ENCODE assay signal across 7 mouse cellular contexts in the genomic region with DNA sequence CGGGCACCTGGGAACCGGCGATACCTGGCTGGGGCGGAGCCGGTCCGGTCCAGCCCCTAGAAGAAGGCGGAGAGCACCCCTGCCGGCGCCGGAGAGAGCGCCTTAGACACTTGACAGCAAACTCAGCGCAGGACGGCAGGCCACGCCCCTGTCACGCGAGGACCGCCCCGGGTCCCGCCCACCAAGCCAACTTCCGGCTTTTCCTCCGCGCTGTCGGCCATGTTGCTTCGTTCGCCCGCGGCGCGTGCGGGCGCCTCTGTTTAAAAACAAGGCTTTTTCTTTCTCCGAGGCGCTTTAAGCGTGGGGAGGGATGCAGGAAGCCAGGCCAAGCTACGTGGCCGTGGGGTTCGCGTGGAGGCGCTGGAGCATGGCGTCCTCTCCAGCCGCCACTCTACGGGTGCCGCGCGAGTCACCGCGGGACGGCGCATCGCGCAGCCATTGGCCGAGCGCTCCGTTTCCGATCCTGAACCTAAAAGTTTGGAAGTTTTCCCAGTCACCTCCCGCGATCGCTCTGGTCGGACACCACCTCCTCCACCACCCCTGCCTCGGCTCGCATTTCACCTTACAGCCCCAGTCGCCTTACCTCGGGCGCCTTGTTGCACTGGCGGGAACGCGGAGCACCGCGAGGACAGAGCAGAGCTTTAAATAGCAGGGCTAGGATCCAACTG. TPM values are rescaled to one million over a fixed set of nuclear protein-coding genes. Genes with fewer than 3 reads are reported as not detected.
DNase-seq lines count a peak whose midpoint lies in the region; ATAC-seq and TF ChIP-seq lines count a peak whose summit lies in the region.

A gene (minus strand): TSS at position 124 of the 668 bp plus-strand sequence.

- peaks cover 2% of the 10 kb centered on the region; the same call in 1 of the 2 replicates for H3K4me1 ChIP-seq in bone marrow, adult 2 months (ENCODE audit: control insufficient read depth, insufficient read depth, low read length)
- H3K4me1 ChIP-seq in embryonic facial prominence, embryonic 14.5 days (ENCODE audit: control insufficient read depth, insufficient read depth, low read length), result peaks cover 9% of the 10 kb centered on the region; the same call in 1 of the 2 replicates
- 0 out of 2 replicates have a peak, but pooled peaks cover 2% of the 10 kb centered on the region for H3K4me1 ChIP-seq in limb, embryonic 11.5 days (ENCODE audit: control insufficient read depth, insufficient read depth, low read length)
- peaks cover 13% of the 10 kb centered on the region for H3K4me1 ChIP-seq in midbrain, embryonic 13.5 days (replicated peaks)
- peaks cover 2% of the 10 kb centered on the region for H3K4me1 ChIP-seq in small intestine, adult 2 months (ENCODE audit: control insufficient read depth, insufficient read depth, insufficient read length, low read length)

- TF ChIP-seq POLR2A in bone marrow, adult 2 months (IDR thresholded peaks at IDR 0.05; ENCODE audit: borderline replicate concordance, control insufficient read depth, low read depth, low read length), result peak; percentile 54; the same call in 1 of the 2 replicates
- peak; percentile 76 for TF ChIP-seq POLR2A in small intestine, adult 2 months (IDR thresholded peaks at IDR 0.05; ENCODE audit: low read depth, low read length)

- peak; percentile 95 for DNase-seq in embryonic facial prominence, embryonic 14.5 days (ENCODE audit: low spot score)
- DNase-seq in heart, adult 18-20 months, result peak; percentile 96 to 97
- peak; percentile 99 for DNase-seq in kidney, adult 18-20 months
- DNase-seq in limb, embryonic 11.5 days (ENCODE audit: low spot score), result peak; percentile 96

- peaks cover 21% of the 10 kb centered on the region; the same call in 1 of the 2 replicates for H3K27me3 ChIP-seq in embryonic facial prominence, embryonic 14.5 days (replicated peaks; ENCODE audit: control insufficient read depth, insufficient read depth, low read length)
- H3K27me3 ChIP-seq in limb, embryonic 11.5 days (ENCODE audit: control insufficient read depth, insufficient read depth, low read length), result peaks cover 17% of the 10 kb centered on the region
- H3K27me3 ChIP-seq in midbrain, embryonic 13.5 days, result peaks cover 48% of the 10 kb centered on the region
- no peaks in the 10 kb centered on the region for H3K27me3 ChIP-seq in small intestine, adult 2 months (ENCODE audit: control insufficient read depth, insufficient read depth, low read length)

- H3K4me3 ChIP-seq in bone marrow, adult 2 months (replicated peaks; ENCODE audit: control insufficient read depth, low read depth, low read length), result peak within 1 kb of the TSS; percentile 98
- peak within 1 kb of the TSS; percentile 75 for H3K4me3 ChIP-seq in embryonic facial prominence, embryonic 14.5 days (ENCODE audit: low read depth, low read length)
- peak within 1 kb of the TSS; percentile 65 for H3K4me3 ChIP-seq in limb, embryonic 11.5 days (ENCODE audit: low read depth, low read length)
- peak within 1 kb of the TSS; percentile 75 for H3K4me3 ChIP-seq in midbrain, embryonic 13.5 days (replicated peaks)
- H3K4me3 ChIP-seq in small intestine, adult 2 months (ENCODE audit: low read depth, low read length), result peak within 1 kb of the TSS; percentile 84

- H3K36me3 ChIP-seq in embryonic facial prominence, embryonic 14.5 days (ENCODE audit: control insufficient read depth, insufficient read depth, low read length), result no peaks in the 10 kb centered on the region
- no peaks in the 10 kb centered on the region for H3K36me3 ChIP-seq in limb, embryonic 11.5 days (ENCODE audit: control insufficient read depth, insufficient read depth, low read length)
- no peaks in the 10 kb centered on the region for H3K36me3 ChIP-seq in midbrain, embryonic 13.5 days
- no peaks in the 10 kb centered on the region for H3K36me3 ChIP-seq in small intestine, adult 2 months (ENCODE audit: control insufficient read depth, insufficient read depth, low read length)

- H3K4me2 ChIP-seq in embryonic facial prominence, embryonic 14.5 days (ENCODE audit: low read depth, low read length), result peak within 1 kb of the TSS; percentile 95
- H3K4me2 ChIP-seq in limb, embryonic 11.5 days (ENCODE audit: low read depth, severe bottlenecking), result peak within 1 kb of the TSS; percentile 94
- peak within 1 kb of the TSS; percentile 95 for H3K4me2 ChIP-seq in midbrain, embryonic 13.5 days (replicated peaks)

- H3K9ac ChIP-seq in embryonic facial prominence, embryonic 14.5 days (ENCODE audit: low read depth, low read length), result peak within 1 kb of the TSS; percentile 77
- H3K9ac ChIP-seq in limb, embryonic 11.5 days (ENCODE audit: low read length), result peak within 1 kb of the TSS; percentile 70
- H3K9ac ChIP-seq in midbrain, embryonic 13.5 days (replicated peaks), result peak within 1 kb of the TSS; percentile 66

- under 1% methylated on average over 69 of the region's 69 CpGs for WGBS in bone marrow, adult 2 months
- WGBS in embryonic facial prominence, embryonic 14.5 days, result 0% methylated on average over 39 of the region's 69 CpGs
- WGBS in limb, embryonic 11.5 days, result under 1% methylated on average over 69 of the region's 69 CpGs
- WGBS in midbrain, embryonic 13.5 days, result under 1% methylated on average over 68 of the region's 69 CpGs
- WGBS in small intestine, adult 2 months, result under 1% methylated on average over 69 of the region's 69 CpGs

- ATAC-seq in embryonic facial prominence, embryonic 14.5 days (ENCODE audit: low read depth), result peak; percentile 98
- peak; percentile 93 for ATAC-seq in limb, embryonic 11.5 days (ENCODE audit: insufficient number of reproducible peaks, low FRiP score, low TSS enrichment, low read depth)
- ATAC-seq in midbrain, embryonic 13.5 days, result peak; percentile 97

- H3K9me3 ChIP-seq in embryonic facial prominence, embryonic 14.5 days (ENCODE audit: control insufficient read depth, low read length), result no peaks in the 10 kb centered on the region
- H3K9me3 ChIP-seq in limb, embryonic 11.5 days (ENCODE audit: control insufficient read depth, low read length), result no peaks in the 10 kb centered on the region
- no peaks in the 10 kb centered on the region for H3K9me3 ChIP-seq in midbrain, embryonic 13.5 days

- H3K27ac ChIP-seq in bone marrow, adult 2 months (ENCODE audit: control insufficient read depth, insufficient read depth, low read depth, low read length, poor library complexity), result peak within 1 kb of the TSS; percentile 97
- H3K27ac ChIP-seq in embryonic facial prominence, embryonic 14.5 days (replicated peaks; ENCODE audit: low read depth, low read length), result peak within 1 kb of the TSS; percentile 84
- peak within 1 kb of the TSS; percentile 74 for H3K27ac ChIP-seq in limb, embryonic 11.5 days (replicated peaks; ENCODE audit: low read depth, low read length)
- peak within 1 kb of the TSS; percentile 68 for H3K27ac ChIP-seq in midbrain, embryonic 13.5 days
- peak within 1 kb of the TSS; percentile 67 for H3K27ac ChIP-seq in small intestine, adult 2 months (ENCODE audit: insufficient read depth, low read depth, low read length)

- peak; percentile 44; the same call in 1 of the 2 replicates for TF ChIP-seq CTCF in bone marrow, adult 2 months (IDR thresholded peaks at IDR 0.05; ENCODE audit: control insufficient read depth, insufficient read depth, low read length)
- TF ChIP-seq CTCF in small intestine, adult 2 months (IDR thresholded peaks at IDR 0.05; ENCODE audit: extremely low read depth, insufficient read length, insufficient replicate concordance, low read depth, low read length), result 0 out of 2 replicates have a peak, but pooled peaks have one; percentile 11

RNA-seq across cellular contexts. Expression of the gene that starts here (rescaled TPM):
- 2.7 and 4.6 TPM in 2 replicates for polyA plus RNA-seq in bone marrow, adult 2 months (2011; ENCODE audit: insufficient read depth, insufficient read length, low replicate concordance, missing spikeins)
- 1.8 TPM in 2 replicates for polyA plus RNA-seq in embryonic facial prominence, embryonic 14.5 days (2014; fragmentation: Nextera tagmentation; extraction: Ambion mirVana)
- under 1 TPM; 0.72 to 0.74 TPM for total RNA-seq in heart, adult 18-20 months (2021)
- 0.96 and 1.7 TPM in 2 replicates for polyA plus RNA-seq in limb, embryonic 11.5 days (2014; fragmentation: Nextera tagmentation; extraction: Ambion mirVana)
- 0.54 and 0.55 TPM in 2 replicates for polyA plus RNA-seq in midbrain, embryonic 13.5 days (2015; fragmentation: Nextera tagmentation; extraction: Ambion mirVana)
- 3.7 and 6.8 TPM in 2 replicates for polyA plus RNA-seq in small intestine, adult 2 months (2012; rRNA removed)

Comparison
In these comparisons a context has a peak if more than half of its experiments do, and no peak if none do; other contexts are left out.
1. Peak in every context shown above with its lines: DNase-seq, ATAC-seq, H3K4me3 ChIP-seq and H3K27ac ChIP-seq.
2. Peak in DNase-seq in heart, adult 18-20 months; RNA of the gene not detected or under 1 TPM.
3. Peak in ATAC-seq, H3K4me3 ChIP-seq, H3K27ac ChIP-seq, H3K9ac ChIP-seq and H3K4me2 ChIP-seq in midbrain, embryonic 13.5 days; RNA of the gene not detected or under 1 TPM.